Mouse (Mus musculus) right cerebral cortex, postnatal 25 days (tissue): Measurements from ENCODE around the gene St3gal4.
A peak's percentile ranks its signal among the peaks of the same experiment; 100 is the strongest.

Source experiments
- DNase-seq: peaks from one replicate; pipeline ENCODE4 v3.0.0; 2022

The St3gal4 gene

DNA sequence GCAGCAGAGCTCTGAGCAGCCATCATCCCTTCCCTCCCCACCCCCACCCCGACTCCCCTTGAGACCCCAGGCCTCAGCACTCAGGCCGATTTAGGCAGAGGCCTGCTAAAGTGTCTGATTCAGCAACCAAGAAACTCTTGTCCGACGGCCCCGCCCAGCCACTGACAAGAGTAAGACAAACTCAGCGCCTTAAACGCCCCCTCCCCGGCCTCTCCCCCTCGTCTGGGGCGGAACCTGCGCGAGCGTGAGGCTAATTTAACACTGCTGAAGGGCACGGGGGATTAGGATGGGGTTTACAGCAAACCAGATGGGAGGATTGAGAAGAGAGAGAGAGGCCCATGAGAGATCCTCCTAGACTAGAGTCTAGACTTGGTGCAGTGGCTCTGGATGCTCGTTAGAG, 74.6 kb downstream of the St3gal4 start:
- no peak for DNase-seq

DNA sequence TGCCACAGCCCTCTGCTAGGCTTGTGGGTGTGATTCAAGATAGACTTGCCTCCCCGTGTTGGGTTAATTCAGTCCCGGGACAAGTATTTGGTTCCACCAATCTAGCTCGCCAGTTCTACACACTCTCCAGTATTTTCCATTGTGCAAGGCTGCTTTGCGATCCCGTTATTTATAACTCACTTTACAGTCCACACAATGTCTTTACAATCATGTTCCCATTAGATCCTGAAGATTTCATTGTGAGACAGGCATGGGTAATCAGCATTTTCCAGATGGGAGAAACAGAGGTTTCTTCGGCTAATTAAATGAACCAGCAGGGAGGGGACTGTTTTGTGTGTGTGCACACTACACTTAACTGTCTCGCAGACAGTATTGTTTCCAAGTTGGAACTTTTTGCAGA, 75.4 kb downstream of the St3gal4 start:
- DNase-seq, result no peak

DNA sequence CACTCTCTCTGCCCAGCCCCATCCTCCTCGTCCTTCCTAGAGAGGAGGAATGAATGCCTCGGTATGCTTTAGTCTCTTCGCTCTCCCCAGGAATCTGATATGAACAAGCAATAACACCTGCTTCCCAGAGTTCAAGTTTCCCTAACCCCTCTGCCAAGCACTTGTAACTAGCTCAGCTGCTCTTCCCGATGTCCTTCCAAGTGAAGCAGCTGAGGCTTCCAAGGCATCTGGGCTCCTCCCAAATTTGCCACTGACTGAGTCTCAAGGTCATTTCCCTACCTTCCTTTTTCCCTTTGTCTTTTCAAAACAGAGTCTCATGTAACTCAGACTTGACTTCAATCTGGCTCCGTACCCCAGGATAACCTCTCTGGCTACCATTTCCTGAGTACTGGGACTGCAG, 77.6 kb downstream of the St3gal4 start:
- no peak for DNase-seq

DNA sequence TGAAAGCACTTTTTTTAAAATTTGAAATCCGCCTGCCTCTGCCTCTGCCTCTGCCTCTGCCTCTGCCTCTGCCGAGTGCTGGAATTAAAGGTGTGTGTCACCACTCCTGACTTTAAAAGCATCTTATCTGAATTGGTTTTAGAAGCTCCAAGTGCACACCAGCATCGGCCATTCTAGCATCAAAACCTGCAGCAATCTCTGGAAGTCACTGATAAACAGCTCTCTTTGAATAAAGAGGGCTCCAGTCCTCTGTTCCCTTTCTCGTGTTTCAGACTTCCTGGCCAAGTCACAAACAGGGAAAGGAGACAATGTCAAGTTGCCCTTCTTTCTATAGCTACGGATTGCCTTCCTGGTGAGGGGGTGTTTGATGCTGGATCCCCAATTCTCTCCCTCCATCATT, 79.2 kb downstream of the St3gal4 start:
- no peak for DNase-seq

DNA sequence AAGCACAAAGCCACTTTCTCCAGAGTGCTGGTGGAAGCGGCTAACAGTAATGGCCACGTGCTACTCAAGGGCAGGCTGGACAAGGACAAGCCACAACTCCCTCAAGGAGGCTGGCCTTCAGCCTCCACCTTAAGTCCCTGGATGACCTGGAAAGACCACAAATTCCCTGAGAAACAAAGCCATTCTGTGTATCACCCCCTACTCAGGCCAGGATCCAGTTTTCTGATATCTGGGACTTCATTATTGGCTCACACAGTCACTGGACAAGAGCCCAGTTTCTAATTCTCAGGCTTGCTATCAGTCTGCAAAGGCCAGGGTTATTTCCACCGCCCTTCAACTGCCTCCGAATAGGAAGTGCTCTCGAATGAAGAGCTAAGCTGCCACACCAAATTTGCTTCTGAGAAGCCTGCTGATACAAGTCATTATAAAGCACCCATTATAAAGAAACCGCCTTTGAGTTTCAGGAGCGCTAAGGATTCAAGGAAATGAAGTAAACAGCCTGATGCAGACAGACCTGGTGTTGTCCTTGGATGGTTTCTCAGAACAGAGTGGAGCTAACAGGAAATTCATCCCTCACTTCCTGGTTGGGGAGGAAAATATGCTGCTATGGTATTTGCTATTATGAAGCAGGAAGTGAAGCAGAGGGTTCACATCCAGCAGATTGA, 80.0 kb downstream of the St3gal4 start:
- no peak for DNase-seq

DNA sequence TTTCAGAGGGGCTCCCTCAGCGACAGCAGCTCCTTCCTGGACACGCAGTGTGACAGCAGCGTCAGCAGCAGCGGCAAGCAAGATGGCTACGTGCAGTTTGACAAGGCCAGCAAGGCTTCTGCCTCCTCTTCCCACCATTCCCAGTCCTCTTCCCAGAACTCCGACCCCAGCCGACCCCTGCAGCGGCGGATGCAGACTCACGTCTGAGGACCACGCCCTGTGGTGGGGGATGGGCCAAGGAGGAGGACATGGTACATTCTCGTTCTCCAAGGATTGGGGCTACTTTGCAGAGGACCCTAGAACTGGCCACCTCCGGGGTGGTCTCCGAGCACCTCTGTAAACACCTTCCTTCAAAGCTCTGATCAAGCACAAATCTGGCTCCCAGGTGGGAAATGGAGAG, 84.0 kb downstream of the St3gal4 start:
- no peak for DNase-seq

DNA sequence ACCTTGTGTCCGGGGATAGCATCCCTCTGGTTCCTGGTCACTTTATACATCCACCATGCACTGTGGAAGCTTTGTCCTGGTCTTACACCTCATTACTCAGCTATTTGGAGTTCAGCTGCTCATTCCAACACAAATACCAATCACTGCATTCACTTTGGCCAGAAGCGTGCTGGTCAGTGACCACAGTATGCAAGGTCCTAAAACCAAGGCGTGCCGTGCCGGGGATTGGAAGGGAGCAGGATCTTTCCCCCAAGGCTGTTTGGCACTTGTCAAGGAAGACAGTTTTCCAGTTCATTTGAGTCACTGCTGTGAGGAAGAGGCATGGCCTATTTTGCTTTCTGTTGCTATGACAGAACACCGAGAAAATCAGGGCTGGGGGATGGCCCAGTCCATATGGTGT, 86.6 kb downstream of the St3gal4 start:
- DNase-seq, result no peak

DNA sequence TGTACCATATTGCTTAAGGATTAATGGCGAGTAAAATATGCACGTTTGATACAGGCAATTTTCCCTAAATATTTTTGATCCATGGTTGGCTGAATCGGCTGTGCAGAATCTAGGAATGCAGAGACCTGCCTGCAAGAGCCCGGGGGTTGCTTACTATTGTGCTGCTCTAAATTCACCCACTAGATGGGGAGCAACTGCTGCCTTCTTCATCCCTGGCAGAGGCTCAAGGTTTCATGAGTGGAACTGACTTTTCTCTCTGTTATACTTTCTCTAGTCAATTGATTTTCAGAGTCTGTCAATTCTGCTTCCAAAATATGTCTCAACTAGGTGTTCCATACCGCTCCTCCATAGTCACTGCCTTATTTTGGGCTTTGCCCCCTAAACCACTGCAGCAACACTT, 88.2 kb downstream of the St3gal4 start:
- DNase-seq, result no peak

DNA sequence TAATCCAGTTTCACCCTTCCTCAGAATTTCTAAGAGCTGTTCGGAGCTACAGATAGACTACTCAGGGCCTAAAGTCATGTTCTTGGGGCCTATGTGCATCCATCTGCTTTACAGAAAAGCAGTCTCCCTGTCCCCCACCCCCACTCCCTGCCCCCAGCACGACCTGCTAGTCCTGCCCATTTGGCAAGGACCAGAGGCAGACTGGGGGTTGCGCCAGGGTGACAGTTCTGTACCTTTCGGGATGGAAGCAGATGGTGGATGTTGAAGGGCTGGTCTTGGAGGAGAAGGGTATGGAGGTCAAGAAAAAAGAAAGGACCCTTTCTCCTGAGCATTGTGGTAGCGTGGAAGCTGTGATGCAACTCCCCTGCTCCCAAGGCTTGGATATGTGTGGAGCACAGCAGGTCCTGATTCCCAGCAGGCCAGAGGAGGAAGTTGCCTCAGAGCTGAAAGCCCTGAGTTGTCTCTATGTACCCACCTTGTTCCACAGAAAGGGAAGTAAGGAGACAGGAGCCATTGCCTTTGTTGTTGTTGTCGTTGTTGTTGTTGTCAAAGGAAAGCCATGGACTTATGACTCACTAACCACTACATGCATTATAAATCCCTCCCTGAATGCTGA, 91.6 kb downstream of the St3gal4 start:
- no peak for DNase-seq

DNA sequence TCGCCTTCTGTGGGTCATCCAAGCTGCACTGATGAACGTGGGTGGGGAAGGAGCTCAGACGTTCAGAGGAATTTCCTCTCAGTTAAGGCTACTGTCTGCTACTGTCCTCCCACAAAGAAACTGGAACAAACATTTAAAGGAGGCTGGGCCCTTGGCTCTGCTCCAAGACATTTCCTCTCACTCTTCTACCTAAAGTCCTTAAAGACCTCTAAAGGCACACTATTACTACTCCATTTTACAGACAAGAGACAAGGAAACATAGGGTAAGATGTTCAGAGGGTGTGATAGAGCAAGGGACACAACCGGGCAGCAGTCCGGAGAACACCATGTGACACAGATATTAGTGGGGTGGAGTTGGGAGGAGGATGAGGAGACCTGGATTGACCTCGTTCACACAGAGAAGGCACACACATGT, 92.2 kb downstream of the St3gal4 start:
- no peak for DNase-seq

DNA sequence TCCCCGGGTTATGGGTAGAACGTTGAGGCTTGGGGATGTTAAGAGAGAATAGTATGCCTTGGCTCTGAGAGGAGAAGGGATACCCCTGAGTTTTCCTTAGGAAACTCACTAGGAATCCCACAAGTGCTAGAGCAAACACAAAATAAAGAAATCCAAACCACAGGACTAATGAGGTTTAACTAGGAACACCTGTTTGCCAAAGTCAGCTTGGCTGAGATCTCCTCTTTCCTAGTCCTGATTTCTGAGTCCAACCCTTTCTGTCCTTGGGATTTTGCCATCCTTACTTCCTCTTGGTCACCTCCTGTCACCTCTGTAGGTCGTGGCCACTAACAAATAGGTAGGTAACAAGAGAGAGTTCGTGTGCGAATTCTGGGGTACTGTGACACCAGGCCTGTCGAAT, 92.8 kb downstream of the St3gal4 start:
- DNase-seq, result no peak

DNA sequence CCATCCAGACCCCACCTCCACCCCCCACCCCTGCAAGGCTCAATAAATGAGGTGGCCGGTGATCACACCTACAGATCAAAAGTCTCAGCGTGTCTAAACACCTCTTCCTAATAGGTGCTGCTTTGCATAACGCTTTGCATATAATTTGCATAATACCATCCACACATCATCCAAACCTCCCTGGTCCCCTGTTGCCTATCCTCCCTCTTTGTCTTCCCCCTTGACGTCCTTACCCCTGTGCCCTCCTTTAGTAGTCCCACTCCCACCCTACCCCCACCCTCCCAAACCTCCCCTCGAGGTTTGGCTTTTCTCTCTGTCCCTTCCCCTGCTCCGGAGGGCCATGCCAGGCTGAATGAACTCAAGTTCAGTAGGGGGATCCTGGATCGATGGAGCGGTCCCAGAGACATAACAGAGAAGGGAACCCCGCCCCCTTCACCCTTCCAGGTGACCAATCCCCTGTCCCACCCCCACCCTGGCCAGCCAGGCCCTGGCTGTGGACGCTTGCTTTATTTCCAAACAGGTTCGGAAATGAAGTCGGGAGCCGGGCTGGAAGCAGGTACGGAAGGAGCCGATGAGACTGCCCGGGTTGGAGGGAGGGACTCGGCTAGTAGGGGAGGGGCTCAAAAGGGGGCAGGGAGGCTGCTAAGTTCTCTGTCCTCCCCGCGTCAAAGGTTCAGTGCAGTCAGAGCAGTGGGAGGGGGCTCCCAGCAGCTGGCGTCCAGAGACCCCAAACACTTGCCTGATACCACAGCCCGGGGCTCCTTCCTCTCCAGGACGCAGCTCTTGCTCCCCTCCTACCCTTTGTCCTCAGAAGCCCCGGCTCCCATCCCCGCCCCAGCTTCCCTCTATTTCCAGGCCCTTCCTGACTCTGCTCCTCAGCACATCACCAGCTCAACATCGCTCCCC, 94.2 kb downstream of the St3gal4 start:
- DNase-seq, result no peak

DNA sequence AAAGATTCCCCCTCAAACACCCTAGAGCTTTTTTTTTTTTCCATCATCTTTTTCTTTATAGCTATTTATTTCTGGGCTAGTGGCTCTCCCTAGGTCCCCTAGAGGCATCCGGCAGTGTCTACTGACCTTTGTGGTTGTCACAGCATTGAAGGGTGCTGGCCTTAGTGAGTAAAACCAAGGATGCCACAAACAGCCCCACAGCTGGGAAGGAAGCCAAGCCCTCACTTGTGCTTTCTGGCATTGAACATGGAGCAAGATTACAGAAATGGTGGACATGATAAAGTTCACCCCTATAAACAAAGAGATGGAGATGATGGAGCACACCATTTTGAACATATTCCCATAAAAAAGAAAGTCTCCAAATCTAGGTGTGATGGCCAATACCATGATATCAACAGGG, 97.3 kb downstream of the St3gal4 start:
- DNase-seq, result no peak

DNA sequence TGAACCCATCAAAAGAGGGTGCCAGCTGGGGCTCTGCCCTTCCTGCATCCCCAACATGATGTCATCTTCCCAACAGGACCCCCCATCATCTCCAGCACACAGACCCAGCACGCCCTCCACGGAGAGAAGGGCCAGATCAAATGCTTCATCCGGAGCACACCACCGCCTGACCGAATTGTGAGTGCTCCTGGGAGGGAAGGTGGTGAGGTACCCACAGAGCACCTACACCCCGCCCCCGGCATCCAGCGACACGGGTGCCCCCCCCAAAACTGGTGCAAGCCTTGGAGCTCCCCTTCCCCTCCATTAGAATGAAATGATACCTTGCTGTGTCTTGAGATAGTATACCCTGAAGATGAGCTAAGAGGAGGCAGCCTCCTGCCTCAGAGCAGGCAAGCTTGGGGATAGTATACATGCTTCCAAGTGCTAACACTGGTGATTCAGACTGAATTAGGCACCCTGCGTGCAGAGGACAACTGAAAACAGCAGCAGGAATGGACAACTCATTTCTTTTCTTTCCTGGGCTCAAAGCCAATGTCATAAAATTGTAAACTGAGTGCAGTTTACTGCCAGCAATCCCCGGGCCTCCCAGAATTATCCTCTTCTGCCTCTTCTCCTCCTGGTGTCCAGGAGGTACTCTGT, 98.9 kb downstream of the St3gal4 start:
- no peak for DNase-seq

DNA sequence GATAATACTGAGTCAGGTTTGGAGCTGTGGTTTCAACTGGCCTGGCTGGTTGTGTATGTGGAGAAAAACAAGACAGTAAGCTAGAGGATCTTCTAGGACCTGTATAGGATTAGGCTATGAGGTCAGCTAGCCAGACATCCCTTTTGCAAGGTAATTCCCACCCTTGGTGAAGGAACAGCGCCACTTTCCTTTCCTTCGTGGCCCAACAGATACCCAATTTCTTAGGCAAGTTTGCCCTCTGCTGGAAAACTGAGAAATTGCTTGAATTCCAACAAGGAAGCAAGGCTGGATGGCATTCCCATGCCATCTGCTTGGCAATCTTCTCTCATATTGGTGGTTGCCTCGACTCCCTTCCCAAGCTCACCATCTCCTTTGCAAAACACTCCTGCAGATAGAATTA, 99.7 kb downstream of the St3gal4 start:
- DNase-seq, result peak; percentile 65

DNA sequence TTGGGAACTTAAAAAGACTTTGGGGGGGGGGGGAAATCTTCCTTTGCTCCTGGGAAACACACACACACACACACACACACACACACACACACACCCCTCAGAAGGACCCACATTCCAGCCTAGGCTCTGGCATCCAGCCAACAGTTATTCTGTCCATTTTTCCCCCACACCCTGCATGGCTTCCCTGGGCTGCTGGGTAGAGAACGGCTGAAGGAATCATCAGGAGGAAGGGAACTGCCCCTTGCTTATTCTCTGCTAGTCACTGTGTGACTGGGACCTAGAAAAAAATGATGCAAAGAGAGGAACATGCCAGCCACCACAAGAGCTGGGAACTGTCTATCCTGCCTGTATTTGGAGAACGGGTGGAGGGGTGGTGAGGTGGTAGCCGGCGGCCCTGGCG, 101.0 kb downstream of the St3gal4 start:
- no peak for DNase-seq

DNA sequence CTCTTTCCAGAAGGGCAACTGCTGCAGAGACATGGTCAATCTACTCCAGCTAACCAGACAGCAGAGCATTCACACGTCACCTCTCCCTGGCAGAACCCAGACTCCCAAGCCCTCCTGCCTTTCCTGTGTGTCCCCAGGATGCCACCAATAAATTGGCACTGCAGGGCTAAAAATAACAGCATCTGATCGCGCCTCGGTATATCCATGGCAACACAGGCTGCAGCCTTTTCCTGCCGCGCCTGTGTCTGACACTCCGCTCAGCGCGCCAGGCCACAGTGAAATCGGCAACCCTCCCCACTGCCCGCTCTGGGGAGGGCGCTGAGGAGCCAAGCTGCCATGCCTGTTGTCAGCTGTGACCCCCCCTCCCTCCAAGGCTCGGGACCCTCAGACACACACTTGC, 101.5 kb downstream of the St3gal4 start:
- peak; percentile 75 for DNase-seq

DNA sequence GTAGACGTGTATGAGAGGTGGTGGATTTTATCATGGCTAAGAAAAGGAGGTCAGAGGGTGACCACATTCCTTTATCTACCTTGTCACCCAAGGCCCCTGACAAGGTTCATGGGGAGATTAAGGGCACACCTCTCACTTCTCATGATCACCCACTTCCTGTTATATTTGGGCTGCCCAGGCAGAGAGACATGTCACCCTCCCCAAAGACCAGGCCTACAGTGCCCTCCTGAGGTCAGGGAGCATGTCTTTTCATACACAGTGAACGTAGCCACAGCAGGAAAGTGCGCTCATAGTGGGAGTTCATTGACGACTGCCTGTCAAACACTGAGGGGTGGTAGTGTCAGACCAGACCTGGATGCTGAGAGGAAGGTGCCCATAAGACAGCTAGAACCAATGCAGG, 102.3 kb downstream of the St3gal4 start:
- no peak for DNase-seq

DNA sequence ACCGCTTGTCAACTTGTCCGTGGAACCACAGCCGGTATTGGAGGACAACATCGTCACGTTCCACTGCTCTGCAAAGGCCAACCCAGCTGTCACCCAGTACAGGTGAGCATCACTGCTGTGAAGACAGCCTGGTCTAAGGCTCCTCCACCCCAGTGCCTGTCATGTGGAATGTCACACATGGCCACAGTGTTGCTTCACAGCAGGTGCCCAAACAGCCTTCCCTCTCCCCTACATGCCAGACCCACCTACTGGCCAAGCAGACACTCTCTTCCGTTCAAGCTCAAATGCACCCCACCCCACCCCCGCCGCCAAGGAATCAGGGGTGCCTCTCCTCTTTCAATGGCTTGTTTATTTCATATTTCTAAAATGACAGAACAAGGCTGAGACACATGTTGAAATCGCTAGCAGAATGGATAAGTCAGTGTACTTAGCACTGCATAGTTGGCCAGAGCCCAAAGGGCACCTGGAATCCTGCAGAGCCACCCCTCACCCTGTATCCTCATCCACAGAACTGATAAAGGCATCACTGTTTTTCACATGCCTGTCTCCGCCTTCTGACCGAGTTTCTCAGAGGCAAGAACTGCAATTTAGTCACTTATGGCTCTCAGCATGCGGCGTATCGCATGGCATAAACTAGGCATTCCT, 111.2 kb downstream of the St3gal4 start:
- no peak for DNase-seq

DNA sequence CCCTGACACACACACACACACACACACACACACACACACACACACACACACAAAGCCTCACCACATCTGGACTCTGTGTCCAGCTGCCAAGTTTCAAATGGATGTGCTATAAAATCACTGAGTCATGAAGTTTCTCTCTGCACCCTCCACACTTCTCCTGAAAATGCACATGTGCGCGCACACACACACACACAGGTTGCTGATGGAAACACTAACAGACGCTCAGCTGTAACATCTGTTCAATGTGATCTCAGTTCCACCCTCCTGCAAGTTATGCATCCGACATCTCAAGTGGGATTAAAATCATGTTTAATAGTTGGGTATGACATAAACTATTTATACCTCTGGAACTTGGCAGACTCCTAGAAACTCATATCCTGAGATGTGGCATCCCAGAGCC, 115.0 kb downstream of the St3gal4 start:
- DNase-seq, result no peak

DNA sequence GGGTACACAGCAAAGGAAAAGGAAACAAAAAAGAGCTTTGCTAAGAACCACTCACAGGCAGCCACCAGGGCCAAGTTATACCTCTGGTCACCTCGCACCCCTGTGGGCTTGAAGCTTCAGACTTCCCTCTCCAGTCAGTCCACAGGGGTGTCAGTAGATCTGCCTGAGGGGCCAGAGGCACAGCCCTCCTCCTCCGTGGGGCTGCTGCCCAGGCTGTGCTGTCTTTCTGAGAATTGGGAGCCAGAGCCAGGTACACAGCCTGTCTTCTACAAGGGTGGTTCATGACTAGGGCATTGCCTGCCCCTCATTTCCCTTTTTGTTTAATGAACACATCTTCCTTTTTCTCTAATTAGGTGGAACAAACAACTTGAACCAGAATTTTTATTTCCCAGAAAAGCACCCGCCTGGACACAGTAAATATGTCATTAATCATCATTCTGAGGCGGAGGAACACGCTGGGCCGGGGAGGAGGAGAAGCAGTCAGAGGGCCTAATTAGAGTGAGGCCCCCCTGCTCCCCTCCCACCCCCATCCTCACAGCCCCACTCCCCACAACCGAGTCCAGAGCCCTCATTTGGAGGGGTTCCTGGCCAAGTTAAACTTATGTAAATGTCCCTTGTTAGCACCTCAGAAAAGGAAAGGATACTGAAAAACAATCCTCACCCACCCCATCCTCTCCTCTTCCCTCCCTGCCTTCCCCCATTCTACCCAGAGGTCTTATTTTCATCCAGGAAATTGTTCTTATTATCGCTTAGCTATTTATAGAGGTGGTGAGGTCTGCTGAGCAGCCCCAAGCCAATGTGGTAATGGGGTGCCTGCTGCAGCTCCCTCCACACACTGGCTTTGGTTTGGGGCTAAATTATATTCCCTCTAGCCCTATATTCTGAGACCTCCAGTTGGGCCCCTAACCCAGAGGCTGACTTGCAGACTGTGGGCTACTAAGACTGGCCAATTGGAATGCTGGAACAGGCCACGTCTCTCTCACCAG, 120.9 kb downstream of the St3gal4 start:
- DNase-seq, result no peak
